Mouse (Mus musculus): ENCODE data around the gene Lgals4.

Lgals4 gene

DNA sequence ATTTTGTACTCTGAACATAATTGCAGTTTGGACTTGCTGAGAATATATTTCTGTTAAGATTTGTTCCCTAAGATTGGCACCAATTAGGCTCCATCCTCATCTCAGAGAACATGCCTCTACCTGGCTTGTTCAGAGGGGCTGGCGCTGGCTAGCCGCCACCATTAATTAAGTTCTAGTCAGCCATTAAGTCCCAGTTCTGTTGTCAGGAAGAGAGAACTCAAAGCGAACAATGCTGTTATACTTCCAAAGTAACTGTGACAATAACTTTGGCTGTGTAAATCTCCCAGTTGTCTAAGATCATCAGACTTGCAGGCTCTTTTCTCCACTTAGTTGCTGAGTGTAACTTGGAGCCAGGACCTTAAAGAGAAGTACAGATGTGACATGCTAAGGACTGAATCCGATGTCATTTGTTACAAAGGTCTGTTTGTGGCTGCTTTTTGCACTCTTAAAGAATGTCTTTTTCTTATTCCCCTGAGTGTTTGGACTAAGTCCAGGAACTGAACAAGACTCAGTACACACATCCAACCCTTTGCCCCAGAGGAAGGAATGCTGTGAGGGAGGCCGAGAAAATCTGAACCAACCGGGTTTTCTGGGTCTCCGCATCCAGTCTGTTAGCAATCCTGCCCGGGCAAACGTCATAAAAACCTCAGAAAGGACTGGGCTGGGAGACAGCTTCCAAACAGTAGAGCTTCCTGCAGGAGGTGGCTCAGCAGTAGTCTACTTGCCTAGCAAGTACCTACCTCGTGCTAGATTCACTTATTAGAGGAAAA is 31.6 kb upstream of the Lgals4 start:
- CTCF ChIA-PET, result interaction anchor here in 2 of 4 experiments (0.6 to 2.5 kb wide), 5 partner anchors 8 to 333 kb away, joined by 3 to 14 read pairs (median 6); partner anchors contain the start of genes Mrps12 (in 1 of the 2) and Sars2 (in 1 of the 2)
- POLR2A ChIA-PET, result interaction anchor here (0.6 to 10.2 kb wide), 15 partner anchors 8 to 163 kb away, joined by 3 to 391 read pairs (median 4); partner anchors contain the start of gene Hnrnpl (in 2 of the 4)

DNA sequence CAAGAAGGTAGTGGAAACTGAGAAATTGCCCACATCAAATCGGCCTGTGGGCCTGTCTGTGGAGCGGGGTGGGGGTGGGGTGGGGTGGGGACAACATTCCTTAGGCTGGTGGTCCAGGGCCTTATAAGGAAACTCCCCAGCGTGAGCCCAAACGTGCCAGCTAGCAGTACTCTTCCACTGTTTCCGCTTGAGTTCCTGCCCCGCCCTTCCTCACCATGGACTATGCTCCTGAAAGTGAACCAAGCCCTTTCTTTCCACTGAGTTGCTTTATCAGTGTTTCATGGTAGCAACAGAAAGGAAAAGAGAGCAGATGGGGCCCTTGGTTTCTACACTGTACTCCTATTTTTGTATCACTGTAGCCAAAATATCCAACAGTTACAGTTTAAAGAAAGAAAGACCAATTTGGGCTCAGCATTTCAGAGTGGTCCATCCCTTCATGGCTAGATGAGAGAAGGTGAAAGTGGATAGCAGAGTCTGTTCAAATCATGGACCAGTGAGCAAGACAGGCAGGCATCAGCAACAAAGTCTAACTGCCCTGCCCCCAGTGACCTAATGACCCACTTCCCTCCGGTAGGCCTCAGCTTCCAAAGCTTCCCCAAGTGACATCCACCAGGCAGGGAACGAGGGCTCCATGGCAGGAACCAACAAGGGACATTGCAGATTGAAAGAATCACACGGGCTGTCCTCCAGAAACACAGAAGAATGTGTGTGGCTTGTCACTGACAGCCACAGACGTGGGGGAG is 30.6 kb upstream of the Lgals4 start:
- ChIA-PET POLR2A (interaction anchor here (0.6 to 10.2 kb wide), 23 partner anchors 9 to 424 kb away, joined by 3 to 391 read pairs (median 4); partner anchors contain the start of genes Hnrnpl (in 2 of the 4), Ech1 (in 1 of the 4), Eif3k (in 1 of the 4) and Map4k1 (in 1 of the 4)), CTCF (interaction anchor here in 2 of 4 experiments (0.5 to 2.5 kb wide), 3 partner anchors 11 to 332 kb away, joined by 6 to 14 read pairs (median 11); no protein-coding TSS in a partner anchor)

DNA sequence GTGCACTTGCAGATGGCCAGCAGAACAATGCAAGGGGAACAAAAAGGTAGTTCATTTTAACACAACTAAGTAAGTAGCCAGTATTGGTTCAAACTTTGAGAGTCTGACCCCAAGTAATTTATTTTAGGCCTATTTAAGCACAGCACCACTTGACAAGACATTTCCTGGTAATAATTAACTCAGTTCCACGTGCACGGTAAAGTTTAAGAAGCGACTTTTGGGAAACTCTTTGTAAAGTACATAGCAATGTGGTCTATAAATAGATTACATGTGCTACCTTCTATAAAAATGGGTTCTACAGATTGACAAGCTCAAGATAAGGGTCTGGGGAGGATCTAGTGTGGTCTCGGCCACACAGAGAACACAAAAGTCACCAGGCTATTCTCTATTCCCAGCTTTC is 29.9 kb upstream of the Lgals4 start:
- POLR2A ChIA-PET, result interaction anchor here (0.6 to 10.2 kb wide), 18 partner anchors 8 to 449 kb away, joined by 3 to 391 read pairs (median 4); partner anchors contain the start of genes Hnrnpl (in 2 of the 4), Ech1 (in 1 of the 4), Eif3k (in 1 of the 4) and Map4k1 (in 1 of the 4)
- CTCF ChIA-PET, result interaction anchor here in 2 of 4 experiments (0.5 to 1.6 kb wide), 4 partner anchors 8 to 197 kb away, joined by 5 to 11 read pairs (median 6); no protein-coding TSS in a partner anchor

DNA sequence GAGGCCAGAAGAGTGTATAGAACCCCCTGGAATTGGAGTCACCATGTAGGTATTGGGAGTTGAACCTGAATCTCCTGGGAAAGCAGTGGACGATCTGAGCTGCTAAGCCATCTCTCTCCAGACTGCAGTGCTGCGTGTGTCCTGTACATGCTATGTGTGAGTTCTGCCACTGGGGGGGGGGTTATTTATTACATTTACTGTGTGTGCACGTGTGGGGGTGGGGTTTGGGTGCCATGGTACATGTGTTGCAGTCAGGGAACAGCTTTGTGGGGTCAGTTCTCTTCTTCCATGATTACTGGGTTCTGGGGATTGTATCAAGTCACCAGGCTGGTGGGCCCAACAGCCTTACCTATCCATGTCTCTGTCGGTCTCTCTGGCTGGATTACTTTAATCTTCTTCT is 26.8 kb upstream of the Lgals4 start:
- CTCF ChIA-PET, result interaction anchor here in 2 of 4 experiments (0.6 to 1.3 kb wide), 5 partner anchors 10 to 516 kb away, joined by 3 to 6 read pairs (median 3); partner anchors contain the start of gene Selenov (in 1 of the 2)
- POLR2A ChIA-PET, result interaction anchor here (0.5 to 19.5 kb wide), 15 partner anchors 7 to 487 kb away, joined by 3 to 391 read pairs (median 4); partner anchors contain the start of genes Ech1 (in 1 of the 4) and Lgals4 (in 1 of the 4)

DNA sequence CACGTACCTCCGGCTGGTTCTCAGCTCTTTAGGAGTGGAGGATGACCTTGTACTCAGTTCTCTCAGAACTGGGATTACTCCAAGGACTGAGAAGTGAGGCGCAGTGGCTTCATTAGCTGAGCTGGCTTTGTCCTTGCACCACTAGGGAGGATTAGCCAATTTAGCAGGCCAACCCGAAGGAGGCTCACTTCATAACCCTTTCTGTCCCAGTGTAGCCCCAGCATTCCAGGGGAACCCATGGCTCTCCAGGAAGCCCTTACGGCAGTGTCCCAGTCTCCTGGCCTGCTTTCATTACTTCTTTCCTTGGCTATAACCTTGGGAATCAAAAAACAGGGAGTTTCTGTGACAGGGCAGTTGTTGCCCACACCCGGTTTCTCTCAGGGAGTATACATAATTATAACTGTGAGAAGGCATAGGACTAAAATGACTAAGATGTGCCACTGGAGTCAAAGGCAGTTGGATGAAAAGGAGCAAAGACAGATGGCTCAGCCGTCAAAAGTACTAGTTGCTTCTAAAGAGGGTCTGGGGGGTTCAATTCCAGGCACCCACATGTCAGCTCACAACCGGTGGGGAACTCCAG is 25.9 kb upstream of the Lgals4 start:
- CTCF ChIA-PET, result interaction anchor here in 2 of 4 experiments (0.6 to 2.0 kb wide), 7 partner anchors 8 to 517 kb away, joined by 3 to 10 read pairs (median 4); partner anchors contain the start of gene Selenov (in 1 of the 2)

DNA sequence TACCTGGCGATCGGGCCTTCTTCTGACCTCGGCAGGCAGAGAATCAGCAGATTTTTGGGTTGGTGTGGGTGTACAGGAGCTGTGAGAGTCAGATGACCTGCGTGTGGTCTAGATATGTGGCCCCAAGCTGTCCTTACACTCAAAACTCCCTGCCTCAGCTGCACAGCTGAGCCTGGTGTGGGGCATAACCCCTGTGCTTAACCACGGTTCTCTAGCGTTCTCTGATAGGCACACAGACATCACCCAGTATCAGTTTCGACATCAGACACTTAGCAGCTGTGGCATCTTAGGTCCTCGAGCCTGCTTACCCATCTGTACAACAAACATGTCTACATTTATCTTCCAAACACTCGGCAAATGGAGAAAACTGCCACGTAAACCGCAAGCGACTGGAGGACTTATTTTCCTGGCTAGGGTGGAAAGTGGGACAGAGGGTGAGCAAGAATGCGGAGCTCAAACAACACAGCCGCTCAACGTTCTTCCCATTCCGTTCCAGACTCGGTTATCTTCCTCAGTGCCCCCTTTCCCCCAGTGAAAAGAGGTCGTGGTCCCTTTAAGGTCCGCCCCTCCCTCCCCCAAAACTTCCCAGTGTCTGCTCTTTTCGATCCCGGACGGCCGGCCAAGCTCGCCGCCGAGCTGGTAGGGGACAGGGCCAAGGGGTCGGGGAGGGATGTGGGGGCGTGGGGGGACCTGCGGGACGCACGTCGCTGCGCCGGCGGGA is 25.3 kb upstream of the Lgals4 start, which contains the start of gene Hnrnpl:
Hnrnpl (plus strand) TSS at position 321 of the 721 bp plus-strand sequence.
- ChIA-PET CTCF (interaction anchor here in 3 of 4 experiments (0.6 to 2.6 kb wide), 8 partner anchors 9 to 224 kb away, joined by 3 to 19 read pairs (median 4); no protein-coding TSS in a partner anchor), POLR2A (interaction anchor here (0.6 to 19.5 kb wide), 33 partner anchors 9 to 1459 kb away, joined by 3 to 391 read pairs (median 4); partner anchors contain the start of genes Ech1 (in 2 of the 4), Lgals4 (in 1 of the 4), Rps16 (in 1 of the 4) and Sirt2 (in 1 of the 4))

More for the DNA sequence above, 25.9 kb upstream of the Lgals4 start:
- POLR2A ChIA-PET, result interaction anchor here (0.5 to 19.5 kb wide), 28 partner anchors 8 to 1459 kb away, joined by 3 to 391 read pairs (median 5); partner anchors contain the start of genes Ech1 (in 2 of the 4), Lgals4 (in 1 of the 4), Rps16 (in 1 of the 4) and Sirt2 (in 1 of the 4)

DNA sequence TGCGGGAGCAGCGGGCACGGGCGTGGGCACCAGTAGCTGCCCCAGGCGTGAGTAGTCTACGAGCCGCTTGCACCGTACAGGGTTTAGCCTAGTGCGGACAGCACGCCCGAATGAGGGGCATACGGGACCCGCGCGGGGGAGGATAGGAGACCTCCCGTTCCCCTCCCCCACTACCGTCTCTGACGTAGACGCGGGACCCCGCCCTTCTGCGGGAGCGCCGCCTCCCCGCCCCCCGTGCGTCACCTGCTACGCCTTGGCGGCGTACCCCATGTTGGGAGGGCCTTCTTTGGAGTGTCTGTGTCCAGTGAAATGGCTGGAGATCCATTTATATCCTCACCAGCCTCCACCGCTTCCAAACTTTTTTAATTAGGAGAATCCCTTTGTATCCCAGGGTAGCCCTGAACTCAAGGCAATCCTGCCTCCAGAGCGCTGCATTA is 24.7 kb upstream of the Lgals4 start:
- POLR2A ChIA-PET, result interaction anchor here (0.6 to 19.5 kb wide), 52 partner anchors 8 to 470 kb away, joined by 3 to 391 read pairs (median 6); partner anchors contain the start of genes Ech1 (in 2 of the 4), Sirt2 (in 2 of the 4), Eif3k (in 1 of the 4) and Fbxo17 (in 1 of the 4)

DNA sequence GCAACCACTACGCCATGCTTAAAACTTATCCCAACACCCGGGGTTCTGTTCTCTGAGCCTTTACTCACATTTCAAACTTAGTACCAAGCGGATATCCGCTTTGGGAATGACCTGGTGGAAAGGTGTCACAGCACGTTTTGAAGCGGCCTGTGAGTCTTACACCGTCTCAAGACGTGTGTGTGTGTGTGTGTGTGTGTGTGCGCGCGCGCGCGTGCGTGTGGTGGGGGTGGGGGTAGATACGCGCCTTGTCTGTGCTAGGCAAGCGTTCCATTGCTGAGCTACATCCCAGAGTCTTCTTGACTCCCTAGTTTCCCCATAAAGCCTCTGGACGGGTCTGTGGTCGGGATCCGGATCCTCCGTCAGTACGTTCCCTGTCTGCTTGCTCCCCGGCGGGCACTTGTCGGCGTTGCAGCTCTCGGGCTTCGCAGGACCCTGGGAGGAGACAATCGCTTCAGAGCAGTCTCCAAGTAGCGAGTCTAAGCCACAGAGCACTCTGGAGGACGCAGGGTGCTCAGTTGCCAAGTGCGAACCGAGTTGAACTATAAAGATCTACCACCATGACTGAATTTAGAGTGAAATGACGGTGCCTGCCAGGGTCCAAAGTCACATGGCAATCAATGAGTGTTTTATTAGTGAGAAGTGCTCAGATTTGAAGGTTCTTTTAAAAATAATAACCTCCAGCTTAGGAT is 24.1 kb upstream of the Lgals4 start:
- CTCF ChIA-PET, result interaction anchor here in 3 of 4 experiments (0.7 to 2.6 kb wide), 19 partner anchors 12 to 282 kb away, joined by 3 to 19 read pairs (median 4); partner anchors contain the start of genes Mrps12 (in 2 of the 3), Sars2 (in 2 of the 3), Ech1 (in 1 of the 3) and Eif3k (in 1 of the 3)

More for the DNA sequence above, 24.7 kb upstream of the Lgals4 start:
- CTCF ChIA-PET, result interaction anchor here in 2 of 4 experiments (0.9 to 2.6 kb wide), 6 partner anchors 9 to 29 kb away, joined by 3 to 19 read pairs (median 4); no protein-coding TSS in a partner anchor

DNA sequence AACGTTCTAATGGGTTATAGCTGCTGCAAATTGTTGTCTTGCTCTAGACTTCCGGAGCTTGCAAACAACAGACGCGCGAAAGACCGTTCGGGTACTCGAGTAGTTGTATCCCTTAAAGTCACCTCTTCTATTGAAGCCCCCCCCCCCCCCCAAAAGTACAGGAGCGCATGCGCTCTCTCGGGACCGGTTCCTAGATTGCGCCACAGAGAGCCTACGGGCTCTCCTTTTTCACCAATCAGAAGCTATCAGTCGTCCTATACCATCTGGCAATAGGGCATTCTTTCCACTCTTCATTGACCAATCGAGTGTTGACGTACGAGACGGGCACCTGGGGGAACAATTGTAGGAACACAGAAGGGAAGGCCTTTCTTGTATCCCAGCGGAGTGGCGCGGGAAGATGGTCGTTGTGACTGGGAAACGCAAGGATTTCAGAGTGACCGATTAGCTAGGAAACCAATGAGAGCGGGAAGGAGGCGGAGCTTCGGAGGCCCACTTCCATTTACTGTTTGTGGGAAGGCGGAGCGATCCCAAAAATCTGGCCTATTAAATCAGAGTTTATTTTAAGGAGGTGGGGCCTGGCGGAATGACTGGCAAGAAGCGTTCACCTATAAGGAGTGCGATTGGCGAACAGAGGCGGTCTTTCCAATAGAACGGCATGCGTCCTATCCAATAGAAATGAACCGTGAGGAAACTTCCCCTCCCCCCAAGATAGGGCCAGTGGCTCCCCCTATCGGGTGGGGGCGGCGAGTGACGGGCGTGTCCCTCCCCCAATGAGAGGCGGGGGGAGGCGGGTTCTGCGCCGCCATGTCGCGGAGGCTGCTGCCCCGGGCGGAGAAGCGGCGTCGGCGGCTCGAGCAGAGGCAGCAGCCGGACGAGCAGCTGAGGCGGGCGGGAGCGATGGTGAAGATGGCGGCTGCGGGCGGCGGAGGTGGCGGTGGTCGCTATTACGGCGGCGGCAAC is 23.3 kb upstream of the Lgals4 start:
- POLR2A ChIA-PET, result interaction anchor here (0.5 to 19.5 kb wide), 207 partner anchors 9 to 1554 kb away, joined by 3 to 391 read pairs (median 4); partner anchors contain the start of genes Eif3k (in 4 of the 4), Mrps12 (in 3 of the 4), Sars2 (in 3 of the 4) and Sirt2 (in 3 of the 4)
- CTCF ChIA-PET, result interaction anchor here (0.6 to 2.6 kb wide), 27 partner anchors 9 to 1478 kb away, joined by 3 to 19 read pairs (median 5); partner anchors contain the start of genes Mrps12 (in 2 of the 4), Sars2 (in 2 of the 4), Ech1 (in 1 of the 4) and Eif3k (in 1 of the 4)

More for the DNA sequence above, 24.1 kb upstream of the Lgals4 start:
- POLR2A ChIA-PET, result interaction anchor here (0.6 to 19.5 kb wide), 143 partner anchors 8 to 1174 kb away, joined by 3 to 391 read pairs (median 5); partner anchors contain the start of genes Eif3k (in 3 of the 4), Mrps12 (in 3 of the 4), Sars2 (in 3 of the 4) and Ech1 (in 2 of the 4)

DNA sequence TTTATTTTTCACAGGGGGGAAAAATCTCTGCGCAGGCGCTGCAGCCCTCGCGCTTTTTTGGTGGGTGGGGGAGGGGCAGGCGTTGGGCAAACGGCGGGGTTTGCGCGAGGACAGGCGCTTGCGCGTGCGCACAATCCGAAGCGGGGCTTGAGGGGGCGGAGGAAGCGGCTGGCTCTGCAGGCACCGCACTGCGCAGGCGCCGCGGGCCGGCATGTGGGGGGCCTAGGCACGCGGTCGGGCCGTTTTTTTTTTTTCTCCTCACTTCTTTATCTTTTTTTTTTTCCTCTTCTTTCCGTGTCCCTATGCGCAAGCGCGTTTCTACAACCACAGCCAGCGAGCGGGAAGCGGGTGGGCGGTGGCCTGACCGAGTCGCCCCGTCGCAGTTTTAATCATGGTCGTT is 22.4 kb upstream of the Lgals4 start:
- POLR2A ChIA-PET, result interaction anchor here (0.5 to 19.5 kb wide), 87 partner anchors 9 to 1136 kb away, joined by 3 to 391 read pairs (median 6); partner anchors contain the start of genes Eif3k (in 3 of the 4), Sirt2 (in 3 of the 4), Actn4 (in 2 of the 4) and Ech1 (in 2 of the 4)
- CTCF ChIA-PET, result interaction anchor here in 2 of 4 experiments (0.6 to 1.8 kb wide), 6 partner anchors 10 to 1478 kb away, joined by 3 to 7 read pairs (median 4); partner anchors contain the start of gene Ech1 (in 1 of the 2)

DNA sequence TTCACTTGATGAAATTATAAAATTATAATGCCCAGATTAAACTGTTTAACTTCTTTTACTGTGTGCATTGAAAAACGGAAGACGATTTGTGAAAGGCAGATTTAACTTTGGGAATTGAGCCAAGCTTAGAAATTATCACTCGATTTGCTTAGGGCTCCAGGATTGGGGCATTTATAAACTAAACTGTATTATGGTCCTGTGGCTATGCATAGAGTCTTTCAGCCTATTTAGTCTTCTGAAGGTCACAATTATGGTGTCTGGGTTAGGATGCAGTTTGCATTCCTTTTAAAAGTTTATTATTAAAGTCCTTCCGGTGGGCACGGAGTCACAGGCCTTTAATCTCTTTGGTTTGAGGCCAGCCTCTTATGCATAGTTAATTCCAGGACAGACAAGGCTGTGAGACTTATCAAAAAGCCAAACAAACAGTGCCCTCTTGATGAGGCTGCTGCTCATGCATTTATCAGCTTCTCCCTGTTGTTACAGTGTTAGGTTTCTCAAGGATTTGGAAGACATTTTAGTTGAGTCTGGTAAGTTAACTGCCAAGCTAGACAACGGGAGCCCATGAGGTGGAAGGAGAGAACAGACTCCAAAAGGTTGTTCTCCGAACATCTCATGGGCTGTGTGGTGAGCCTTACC is 21.9 kb upstream of the Lgals4 start:
- ChIA-PET POLR2A (interaction anchor here (0.5 to 19.5 kb wide), 50 partner anchors 9 to 433 kb away, joined by 3 to 391 read pairs (median 8); partner anchors contain the start of genes Ech1 (in 2 of the 4), Eif3k (in 2 of the 4), Map4k1 (in 2 of the 4) and Sirt2 (in 2 of the 4)), CTCF (interaction anchor here in 1 of 4 experiments (0.6 kb wide), 1 partner anchor 225 kb away, joined by 4 read pairs; no protein-coding TSS in a partner anchor)

DNA sequence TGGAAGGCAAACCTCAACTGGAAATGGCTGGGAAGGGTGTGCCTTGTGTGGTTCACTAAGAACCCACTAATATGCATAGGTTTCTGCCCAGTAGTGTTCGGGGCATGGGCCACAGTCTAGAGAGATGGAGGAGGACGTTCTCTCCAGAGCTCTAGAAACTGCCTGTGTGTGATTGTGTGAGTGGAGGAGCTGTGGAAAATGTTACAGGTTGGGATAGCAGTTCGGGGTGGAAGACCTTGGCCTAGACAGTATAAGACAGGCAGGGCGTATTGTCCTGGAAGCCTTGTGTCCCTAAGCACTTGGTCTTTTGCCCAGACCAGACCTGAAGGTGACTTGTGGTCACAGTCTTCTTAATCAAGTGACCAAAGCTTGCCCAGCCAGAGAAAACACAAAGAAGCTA is 21.2 kb upstream of the Lgals4 start:
- ChIA-PET POLR2A (interaction anchor here (0.6 to 19.5 kb wide), 41 partner anchors 8 to 420 kb away, joined by 3 to 391 read pairs (median 4); partner anchors contain the start of genes Ech1 (in 3 of the 4), Eif3k (in 2 of the 4), Map4k1 (in 2 of the 4) and Mrps12 (in 2 of the 4)), CTCF (interaction anchor here in 1 of 4 experiments (1.0 kb wide), 1 partner anchor 16 kb away, joined by 3 read pairs; no protein-coding TSS in a partner anchor)

DNA sequence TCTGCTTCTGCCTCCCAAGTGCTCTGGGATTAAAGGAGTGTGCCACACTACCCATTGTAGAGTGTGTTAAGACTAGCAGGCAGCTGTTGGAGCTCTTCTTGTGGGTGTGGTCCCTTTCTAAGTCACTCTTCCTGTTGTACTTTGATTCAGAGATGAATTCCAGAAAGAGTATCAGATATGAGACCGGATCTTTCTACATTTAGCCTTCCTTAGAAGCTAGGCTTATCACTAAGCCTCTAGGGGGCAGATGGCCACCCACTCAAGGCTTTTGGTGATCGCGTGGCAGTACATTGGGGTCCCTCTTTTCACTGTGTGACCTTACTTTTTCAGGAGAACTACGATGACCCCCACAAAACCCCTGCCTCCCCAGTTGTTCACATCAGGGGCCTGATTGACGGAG is 20.7 kb upstream of the Lgals4 start:
- CTCF ChIA-PET, result interaction anchor here in 2 of 4 experiments (0.8 to 1.0 kb wide), 3 partner anchors 11 to 54 kb away, joined by 3 read pairs; no protein-coding TSS in a partner anchor
- POLR2A ChIA-PET, result interaction anchor here (0.6 to 19.5 kb wide), 38 partner anchors 8 to 420 kb away, joined by 3 to 391 read pairs (median 4); partner anchors contain the start of genes Ech1 (in 3 of the 4), Mrps12 (in 2 of the 4), Sars2 (in 2 of the 4) and Eif3k (in 1 of the 4)

Measured in embryonic stem cell, embryonic (primary cell).